Comparison of ENCODE assay signal across 9 mouse cellular contexts in the genomic region with DNA sequence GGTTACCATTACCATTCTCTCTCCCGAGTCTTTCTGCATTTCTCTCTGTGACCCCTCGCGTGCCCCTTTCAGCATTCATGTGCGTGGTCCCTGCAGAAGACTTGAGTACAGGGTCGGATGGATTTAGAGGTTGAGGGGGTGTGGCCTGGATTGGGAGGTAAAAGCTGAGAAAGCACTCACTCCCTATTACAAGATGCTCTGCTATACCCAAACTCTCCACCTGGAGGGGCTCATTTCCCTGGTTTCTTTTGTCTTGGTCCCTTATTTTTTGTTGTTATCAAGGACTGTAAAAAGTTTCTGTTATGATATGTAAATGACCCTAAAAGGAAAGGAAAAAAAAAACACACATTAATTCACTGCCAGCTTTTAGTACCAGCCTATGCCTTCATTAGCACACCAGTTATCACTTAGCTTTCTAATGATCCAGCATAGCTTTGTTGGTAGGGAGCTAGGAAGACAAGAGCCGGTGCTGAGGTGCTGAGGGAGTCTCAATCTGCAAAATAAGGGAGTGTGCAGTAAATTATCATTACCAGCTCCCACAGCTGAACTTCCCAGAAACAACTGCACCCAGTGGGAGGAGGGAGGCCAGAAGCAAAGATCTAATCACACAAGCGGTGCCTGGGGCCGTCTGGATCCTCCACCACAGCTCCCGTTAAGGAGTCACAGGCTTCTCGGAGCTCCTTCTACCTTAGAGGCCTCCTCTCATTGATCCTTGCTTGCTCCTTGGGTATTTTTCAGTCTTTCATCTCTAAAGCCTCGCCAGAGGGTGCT.
DNase-seq lines count a peak whose midpoint lies in the region; ATAC-seq lines count a peak whose summit lies in the region.
"Had no signal": no experiment of that assay in that cellular context is flagged by ENCODE, and none has a peak within 500 bp of the region (broad histone marks: within the 10 kb centered on the region; RNA-seq: fewer than 3 reads in every experiment).

No protein-coding gene starts in this region.

- WGBS in midbrain, embryonic 10.5 days: 64% methylated on average over 11 of the region's 11 CpGs
- WGBS in midbrain, embryonic 15.5 days: 63% methylated on average over 11 of the region's 11 CpGs
- WGBS in liver, embryonic 15.5 days (ENCODE audit: insufficient replicate concordance): 32% methylated on average over 11 of the region's 11 CpGs
- WGBS in forebrain, embryonic 11.5 days: 61% methylated on average over 11 of the region's 11 CpGs

- H3K9ac ChIP-seq in midbrain, embryonic 15.5 days: no peak overlapping the region
- no peak overlapping the region for H3K9ac ChIP-seq in liver, embryonic 15.5 days
- H3K9ac ChIP-seq in forebrain, embryonic 11.5 days (ENCODE audit: low read length): no peak overlapping the region
- H3K9ac ChIP-seq: stomach, embryonic 15.5 days had no signal

- H3K4me2 ChIP-seq in midbrain, embryonic 15.5 days: no peak overlapping the region
- 0 out of 2 replicates have a peak overlapping the region, but pooled peaks have one; percentile 2 for H3K4me2 ChIP-seq in liver, embryonic 15.5 days
- no peak overlapping the region for H3K4me2 ChIP-seq in forebrain, embryonic 11.5 days (ENCODE audit: low read depth, low read length, severe bottlenecking)
- H3K4me2 ChIP-seq: stomach, embryonic 15.5 days had no signal

- H3K4me3 ChIP-seq in midbrain, embryonic 10.5 days: no peak overlapping the region
- no peak overlapping the region for H3K4me3 ChIP-seq in midbrain, embryonic 15.5 days
- H3K4me3 ChIP-seq in liver, embryonic 15.5 days (replicated peaks): no peak overlapping the region
- H3K4me3 ChIP-seq in forebrain, embryonic 11.5 days (ENCODE audit: low read depth, low read length): no peak overlapping the region
- H3K4me3 ChIP-seq: stomach, embryonic 15.5 days had no signal

- H3K9me3 ChIP-seq in midbrain, embryonic 10.5 days (replicated peaks): no peaks in the 10 kb centered on the region
- no peaks in the 10 kb centered on the region for H3K9me3 ChIP-seq in midbrain, embryonic 15.5 days
- no peaks in the 10 kb centered on the region for H3K9me3 ChIP-seq in liver, embryonic 15.5 days (replicated peaks)
- H3K9me3 ChIP-seq in forebrain, embryonic 11.5 days (ENCODE audit: control insufficient read depth, low read length): no peaks in the 10 kb centered on the region
- H3K9me3 ChIP-seq: stomach, embryonic 15.5 days had no signal

- peak; percentile 10 for DNase-seq in midbrain, embryonic 10.5 days (ENCODE audit: low spot score)
- peak; percentile 55 for DNase-seq in c-Kit-positive CD71-positive TER-119-negative erythroid progenitor cells, embryonic 14.5 days (ENCODE audit: low read depth)
- DNase-seq in thymus, postnatal 10 days (ENCODE audit: low spot score in 2 of 2): peak; percentile 19 to 39
- DNase-seq in forebrain, embryonic 11.5 days (ENCODE audit: low spot score): no peak
- DNase-seq in ovary, postnatal 10 days (ENCODE audit: low spot score): no peak

- no peaks in the 10 kb centered on the region for H3K4me1 ChIP-seq in midbrain, embryonic 10.5 days
- no peaks in the 10 kb centered on the region for H3K4me1 ChIP-seq in midbrain, embryonic 15.5 days
- H3K4me1 ChIP-seq in liver, embryonic 15.5 days (replicated peaks): peaks cover 9% of the 10 kb centered on the region
- no peaks in the 10 kb centered on the region for H3K4me1 ChIP-seq in forebrain, embryonic 11.5 days (replicated peaks; ENCODE audit: control insufficient read depth, insufficient read depth, low read length)
- H3K4me1 ChIP-seq: stomach, embryonic 15.5 days had no signal

- H3K27ac ChIP-seq in midbrain, embryonic 10.5 days (replicated peaks): no peak overlapping the region
- no peak overlapping the region for H3K27ac ChIP-seq in midbrain, embryonic 15.5 days
- no peak overlapping the region for H3K27ac ChIP-seq in liver, embryonic 15.5 days (replicated peaks)
- no peak overlapping the region for H3K27ac ChIP-seq in forebrain, embryonic 11.5 days (ENCODE audit: low read depth, low read length)
- H3K27ac ChIP-seq: stomach, embryonic 15.5 days had no signal

- no peaks in the 10 kb centered on the region for H3K36me3 ChIP-seq in midbrain, embryonic 10.5 days
- H3K36me3 ChIP-seq in midbrain, embryonic 15.5 days (replicated peaks): no peaks in the 10 kb centered on the region
- no peaks in the 10 kb centered on the region for H3K36me3 ChIP-seq in liver, embryonic 15.5 days (replicated peaks)
- H3K36me3 ChIP-seq in forebrain, embryonic 11.5 days (ENCODE audit: control insufficient read depth, insufficient read depth, low read length): no peaks in the 10 kb centered on the region
- H3K36me3 ChIP-seq: stomach, embryonic 15.5 days had no signal

- no peak for ATAC-seq in midbrain, embryonic 15.5 days (replicated peaks)
- ATAC-seq in liver, embryonic 15.5 days (ENCODE audit: insufficient read depth): no peak; the same call in 1 of the 2 replicates
- ATAC-seq in forebrain, embryonic 11.5 days (replicated peaks; ENCODE audit: low FRiP score): no peak
- no peak for ATAC-seq in granulocyte monocyte progenitor cell, adult 5-6 weeks (replicated peaks; ENCODE audit: poor library complexity, severe bottlenecking)

- no peaks in the 10 kb centered on the region for H3K27me3 ChIP-seq in midbrain, embryonic 10.5 days (ENCODE audit: low read depth, poor library complexity, severe bottlenecking)
- H3K27me3 ChIP-seq in midbrain, embryonic 15.5 days (replicated peaks): no peaks in the 10 kb centered on the region
- no peaks in the 10 kb centered on the region for H3K27me3 ChIP-seq in liver, embryonic 15.5 days
- no peaks in the 10 kb centered on the region for H3K27me3 ChIP-seq in forebrain, embryonic 11.5 days (ENCODE audit: control insufficient read depth, insufficient read depth, low read length)
- H3K27me3 ChIP-seq: stomach, embryonic 15.5 days had no signal

Comparison
In these comparisons a context has a peak if more than half of its experiments do, and no peak if none do; other contexts are left out.
1. DNase-seq: peak in midbrain, embryonic 10.5 days (single experiment), c-Kit-positive CD71-positive TER-119-negative erythroid progenitor cells, embryonic 14.5 days (single experiment) and thymus, postnatal 10 days (2 of 2); none in forebrain, embryonic 11.5 days (single experiment) and ovary, postnatal 10 days (single experiment).